Mouse (Mus musculus) gastrocnemius, adult 18-20 months (tissue): ENCODE results near the gene Tapt1. TPM values are rescaled to one million over a fixed set of nuclear protein-coding genes. Genes with fewer than 3 reads are reported as not detected.
"Not testable (repeated sequence)": the region's sequence is repeated elsewhere in the genome, so short reads cannot be mapped to it uniquely, and the experiment has no call there.

Experiments
- DNase-seq: peaks from one replicate; pipeline ENCODE4 v3.0.0; 2021; ENCODE audit warnings: low spot score
- total RNA-seq, 2 experiments: library from RNA; stranded (reverse); gene quantifications; 2 replicates each; pipeline ENCODE4 v1.2.3; 2021

Gene Tapt1
- total RNA-seq, 2 experiments from 2014 or later: 39.8 to 41.2 TPM

DNA sequence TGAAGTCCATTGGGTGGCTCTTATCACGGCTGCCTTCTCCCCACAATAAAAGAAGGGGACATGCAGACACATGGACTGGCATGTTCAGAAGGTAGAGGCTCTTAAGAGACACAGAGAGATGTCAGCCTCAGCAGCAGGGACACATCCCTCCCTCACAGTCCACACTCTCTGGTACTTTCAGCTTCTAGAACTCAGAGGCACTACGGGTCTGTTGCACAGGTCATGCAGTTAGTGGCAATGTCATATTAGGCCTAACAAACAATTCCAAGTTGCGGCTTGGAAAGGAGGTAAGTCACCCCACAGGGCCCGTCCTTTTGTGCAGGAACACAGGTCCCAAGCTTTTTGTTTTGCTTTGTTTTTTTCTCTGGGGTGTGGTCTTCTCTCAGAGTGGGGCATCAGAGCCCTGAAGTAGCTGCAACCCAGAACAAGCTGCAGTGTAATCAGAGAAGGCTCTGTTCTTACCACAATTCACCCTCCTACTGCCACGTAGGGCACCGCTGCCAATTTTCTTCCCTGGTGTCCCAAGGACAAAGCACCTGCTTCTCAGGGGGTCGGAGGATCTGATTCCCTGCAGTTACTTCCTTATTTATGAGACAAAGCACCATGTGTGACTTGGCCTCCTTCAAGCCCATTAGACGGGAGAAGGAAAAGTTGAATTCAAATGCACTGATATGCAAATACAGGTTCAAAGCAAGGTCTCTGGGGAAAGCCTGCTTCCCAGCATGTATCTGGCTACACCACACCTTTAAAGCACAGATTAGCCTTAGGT, 82.8 kb downstream of the Tapt1 start:
- DNase-seq: no peak

DNA sequence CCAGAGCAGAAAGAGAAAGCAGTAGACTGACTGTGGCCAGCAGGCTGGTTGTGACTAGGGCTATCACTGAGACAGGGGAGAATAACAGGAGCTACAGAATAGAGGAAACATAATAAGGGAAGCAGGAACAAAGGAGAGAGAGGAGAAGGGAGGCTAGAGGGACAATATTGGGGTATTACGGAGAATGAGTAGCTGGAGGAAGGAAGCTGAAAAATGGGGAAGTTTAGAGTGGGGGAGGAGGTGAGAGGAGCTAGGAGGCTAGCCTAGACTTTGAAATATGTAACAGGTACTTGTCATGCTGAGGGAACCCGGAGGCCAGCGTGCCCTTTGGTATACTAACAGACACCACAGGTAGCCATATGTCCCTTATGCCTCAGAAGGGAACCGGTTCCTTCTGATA, 98.9 kb downstream of the Tapt1 start:
- no peak for DNase-seq

DNA sequence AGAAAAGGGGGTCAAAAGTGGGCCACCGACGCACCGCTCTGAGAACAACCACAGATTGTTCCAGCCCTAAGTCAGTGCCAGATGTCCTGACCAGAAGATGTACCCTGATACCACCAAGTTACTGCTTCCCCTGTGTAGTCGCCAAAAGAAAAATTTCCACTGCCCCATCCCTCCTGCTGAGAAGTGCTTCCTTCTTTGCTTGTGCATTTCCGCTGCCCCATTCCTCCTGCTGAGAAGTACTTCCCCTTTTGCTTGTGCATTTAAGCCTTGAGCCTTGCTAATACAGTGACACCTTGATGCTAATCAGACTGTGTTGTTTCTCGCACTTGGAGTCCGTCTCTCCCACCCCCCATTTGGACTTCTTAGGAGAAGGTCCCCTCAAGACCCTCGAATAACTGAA, 99.9 kb downstream of the Tapt1 start:
- not testable (repeated sequence) for DNase-seq

Other genes with a start within 250 kb of the Tapt1 start
- 10 to 100 TPM in 1 of 2 experiments, 1 to 10 TPM in 1; 6.4 to 10.4 TPM for gene Fgfbp1, start 244.8 kb downstream of the Tapt1 start, total RNA-seq
- 1 to 10 TPM; 5.9 to 8.5 TPM for gene Prom1, start 124.6 kb downstream of the Tapt1 start, total RNA-seq